Mouse (Mus musculus): ENCODE data around the gene Cep78. TPM values are rescaled to one million over a fixed set of nuclear protein-coding genes. Genes with fewer than 3 reads are reported as not detected.
A peak's percentile ranks its signal among the peaks of the same experiment; 100 is the strongest.

Gene Cep78
- total RNA-seq, 2 experiments from 2014 or later: 6.6 to 7.6 TPM

DNA sequence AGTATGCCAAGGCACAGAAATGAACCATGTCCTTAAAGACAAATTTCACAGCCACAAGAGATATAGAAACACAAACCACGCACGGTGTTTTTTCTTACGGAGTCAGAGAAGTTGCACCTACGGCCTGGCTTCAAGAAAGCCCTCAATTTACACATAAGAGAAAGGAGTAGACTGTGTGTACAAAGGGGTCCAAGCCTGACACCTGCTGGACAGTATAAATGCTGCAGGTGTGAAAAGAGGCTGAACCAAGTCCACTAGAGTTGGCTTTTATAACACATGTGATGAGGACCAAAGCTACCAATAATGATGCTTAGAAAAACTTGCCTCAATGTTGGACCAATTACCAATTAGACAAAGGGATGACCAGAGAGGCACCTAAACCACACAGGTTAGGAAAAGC lies 2.9 kb downstream of the Cep78 start:
- DNase-seq (ENCODE audit: low spot score in 2 of 2): peak in 1 of 2 experiments; percentile 30

GRCm38 (mm10) chr19:15973365-15973764 lies 11.4 kb downstream of the Cep78 start:
- DNase-seq (ENCODE audit: low spot score in 2 of 2): no peak

GRCm38 (mm10) chr19:15965082-15965481 lies 19.7 kb downstream of the Cep78 start:
- peak in 1 of 2 experiments; percentile 26 for DNase-seq (ENCODE audit: low spot score in 2 of 2)

GRCm38 (mm10) chr19:15964533-15964932 lies 20.3 kb downstream of the Cep78 start:
- DNase-seq (ENCODE audit: low spot score in 2 of 2): no peak

- DNase-seq (ENCODE audit: low spot score in 2 of 2): no peak
These were observed 21.6 kb downstream of the Cep78 start for GRCm38 (mm10) chr19:15963011-15963695.

DNA sequence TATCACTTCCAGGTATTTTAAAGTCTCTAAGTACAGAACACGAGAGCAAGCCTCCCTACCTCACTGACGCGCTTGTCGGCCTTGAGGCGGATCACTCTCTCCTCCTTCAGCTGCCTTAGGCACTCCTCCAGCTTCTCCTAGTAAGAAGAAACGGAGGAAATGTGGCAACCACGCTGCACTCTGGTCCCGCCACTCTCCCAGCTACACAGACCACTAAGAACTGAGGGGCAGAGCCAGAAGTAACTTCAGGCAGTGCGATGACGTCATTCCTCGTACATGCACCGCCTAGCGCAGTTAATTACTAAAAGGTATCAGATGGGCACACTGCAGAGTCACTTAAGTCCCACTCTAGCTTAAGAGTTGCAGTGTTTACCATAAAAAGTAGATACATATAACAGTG lies 22.5 kb downstream of the Cep78 start:
- no peak for DNase-seq (ENCODE audit: low spot score in 2 of 2)

- no peak for DNase-seq (ENCODE audit: low spot score in 2 of 2)
These were observed 34.6 kb downstream of the Cep78 start for GRCm38 (mm10) chr19:15950225-15950624.

- DNase-seq (ENCODE audit: low spot score in 2 of 2): no peak
These were observed 35.9 kb downstream of the Cep78 start for GRCm38 (mm10) chr19:15948867-15949266.

DNA sequence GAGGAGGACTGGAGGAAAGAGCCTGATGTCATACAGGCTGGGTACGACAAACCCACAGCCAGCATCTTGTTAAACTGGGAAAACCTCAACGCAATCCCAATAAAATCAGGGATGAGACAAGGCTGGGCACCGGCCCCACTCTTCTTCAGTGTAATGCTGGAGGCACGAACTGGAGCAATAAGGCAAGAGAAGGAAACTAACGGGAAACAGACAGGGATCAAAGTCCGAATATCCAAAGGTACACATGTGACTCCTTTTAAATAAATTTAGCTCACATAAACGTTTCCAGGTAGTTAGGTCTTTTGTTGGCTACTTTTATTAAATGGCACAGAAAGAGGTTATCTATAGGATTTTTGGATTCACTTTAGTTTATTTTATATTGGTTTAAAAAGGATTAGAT lies 36.4 kb downstream of the Cep78 start:
- DNase-seq (ENCODE audit: low spot score in 2 of 2): no peak

- no peak for DNase-seq (ENCODE audit: low spot score in 2 of 2)
These were observed 37.6 kb downstream of the Cep78 start, which contains the start of gene Psat1 for GRCm38 (mm10) chr19:15947237-15947636. TSS of gene Psat1 (minus strand) at chr19:15947337.

DNA sequence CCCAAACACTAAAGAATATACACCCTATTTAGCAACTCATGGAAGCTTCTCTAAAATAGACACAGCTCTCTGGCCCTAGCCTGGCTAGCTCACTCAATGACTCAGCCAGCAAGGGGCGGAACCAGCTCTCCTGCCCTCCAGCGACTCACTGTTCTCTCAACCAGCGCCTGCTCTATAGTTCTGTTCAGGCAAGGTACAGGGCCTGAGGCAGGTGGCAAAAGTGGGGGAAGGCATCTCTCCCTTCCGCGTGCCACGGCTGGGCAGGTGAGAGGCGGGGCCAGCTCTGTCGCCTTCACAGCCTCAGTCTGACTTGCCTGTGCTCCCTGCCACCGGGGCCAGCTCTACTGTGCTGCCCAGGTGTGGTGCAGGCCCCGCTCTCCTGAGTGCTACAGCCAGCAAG lies 38.1 kb downstream of the Cep78 start:
- no peak for DNase-seq (ENCODE audit: low spot score in 2 of 2)

- DNase-seq (ENCODE audit: low spot score in 2 of 2): no peak
These were observed 41.7 kb downstream of the Cep78 start for GRCm38 (mm10) chr19:15943117-15943423.

DNA sequence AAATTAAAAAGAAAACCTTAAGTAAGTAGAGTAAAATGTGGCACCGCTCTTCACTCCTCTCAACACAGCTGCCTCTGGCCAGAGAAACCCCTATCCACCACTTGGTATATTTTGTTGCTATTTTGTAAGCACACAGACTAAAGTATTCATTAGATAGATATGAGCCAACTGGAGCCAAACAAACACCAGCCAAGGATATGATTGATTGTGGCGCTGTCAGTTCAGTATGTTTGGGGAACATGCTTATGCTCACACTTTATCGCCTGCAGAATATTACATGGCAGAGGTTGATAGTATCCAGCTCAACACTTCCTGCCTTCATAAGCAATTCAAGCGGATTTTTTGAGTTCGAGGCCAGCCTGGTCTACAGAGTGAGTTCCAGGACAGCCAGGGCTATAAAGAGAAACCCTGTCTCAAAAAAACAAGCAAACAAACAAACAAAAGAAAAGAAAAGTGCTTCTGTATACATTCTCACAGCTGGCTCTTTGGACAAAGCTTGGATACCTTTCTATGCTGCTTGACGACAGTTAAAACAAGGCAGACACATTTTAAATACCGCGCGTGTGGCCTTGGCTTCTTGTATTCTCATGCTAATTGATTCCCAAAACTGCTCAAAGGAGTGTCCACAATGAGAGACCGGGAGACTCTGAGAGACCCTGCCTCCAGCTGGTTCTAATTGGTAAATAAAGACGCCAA lies 42.2 kb downstream of the Cep78 start:
- DNase-seq (ENCODE audit: low spot score in 2 of 2): no peak

GRCm38 (mm10) chr19:15941399-15941798 lies 43.4 kb downstream of the Cep78 start:
- no peak for DNase-seq (ENCODE audit: low spot score in 2 of 2)

DNA sequence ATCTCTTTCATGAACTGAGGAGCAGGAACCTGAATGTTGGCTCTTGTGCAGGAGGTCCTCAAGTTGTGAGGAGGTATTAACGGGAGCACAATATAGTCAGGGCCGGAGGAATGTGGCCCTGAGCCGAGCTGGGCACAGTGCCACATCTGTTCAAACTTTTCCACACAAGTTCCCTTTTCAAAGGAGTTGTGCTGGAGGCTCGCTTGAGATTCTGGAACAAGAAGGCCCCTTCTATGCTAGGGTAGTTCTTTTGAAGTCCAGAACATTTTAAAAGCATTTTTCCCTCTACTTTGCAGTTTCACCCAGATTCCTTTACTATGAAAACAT lies 59.1 kb downstream of the Cep78 start:
- DNase-seq (ENCODE audit: low spot score in 2 of 2): peak; percentile 59 to 74

GRCm38 (mm10) chr19:15924866-15925718 lies 59.7 kb downstream of the Cep78 start:
- DNase-seq (ENCODE audit: low spot score in 2 of 2): peak; percentile 68 to 87

DNA sequence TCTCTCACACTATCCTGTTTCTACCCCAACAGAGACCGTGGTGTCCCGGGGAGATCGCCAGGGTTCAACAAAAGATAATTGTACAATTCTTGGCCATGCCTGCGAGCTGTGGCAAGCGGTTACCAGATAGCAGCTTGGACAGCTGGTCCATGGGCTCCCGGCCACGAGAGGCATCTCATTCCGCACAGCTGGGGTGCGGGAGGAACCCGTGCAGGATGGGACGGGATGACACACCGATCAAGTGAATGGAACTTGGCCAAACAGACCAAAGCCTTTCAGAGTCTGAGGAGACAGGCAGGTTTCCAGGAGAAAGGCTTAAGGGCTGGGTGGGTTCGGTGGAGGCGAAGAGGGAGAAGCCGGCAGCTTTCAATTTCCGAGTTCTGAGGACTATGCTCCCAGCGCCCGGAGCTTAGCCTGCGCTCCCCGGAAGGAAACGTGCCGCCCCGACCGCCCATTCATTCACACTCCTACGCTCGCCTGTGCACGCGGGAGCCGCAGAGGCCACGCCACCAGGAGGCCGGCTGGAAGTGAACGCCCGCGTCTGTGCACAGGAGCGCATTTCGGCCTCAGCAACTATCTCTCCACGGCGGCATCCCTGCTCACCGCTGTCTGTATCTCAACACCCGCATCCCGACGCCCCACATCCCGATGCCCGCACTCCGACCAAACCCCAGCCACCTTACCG lies 60.5 kb downstream of the Cep78 start:
- DNase-seq (ENCODE audit: low spot score in 2 of 2): peak; percentile 36 to 77

DNA sequence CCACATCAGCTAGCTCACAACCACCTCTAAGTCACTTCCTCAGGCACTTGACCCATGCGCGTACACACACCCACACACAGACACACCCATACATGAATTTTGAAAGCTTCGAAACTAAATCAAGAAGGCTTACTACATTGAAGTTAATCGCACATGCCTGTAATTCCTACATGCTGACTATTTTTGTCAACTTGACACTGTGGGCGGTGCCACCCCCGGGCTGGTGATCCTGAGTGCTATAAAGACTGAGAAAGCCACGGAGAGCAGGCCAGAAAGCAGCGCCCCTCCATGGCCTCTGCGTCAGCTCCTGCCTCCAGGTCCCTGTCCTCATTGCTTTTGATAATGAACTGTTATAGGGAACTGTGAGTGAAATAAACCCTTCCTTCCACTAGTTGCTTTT lies 61.4 kb downstream of the Cep78 start:
- peak in 1 of 2 experiments; percentile 31 for DNase-seq (ENCODE audit: low spot score in 2 of 2)

- no peak for DNase-seq (ENCODE audit: low spot score in 2 of 2)
These were observed 65.5 kb downstream of the Cep78 start for GRCm38 (mm10) chr19:15919336-15919735.

- DNase-seq (ENCODE audit: low spot score in 2 of 2): no peak
These were observed 66.7 kb downstream of the Cep78 start for GRCm38 (mm10) chr19:15918111-15918510.

DNA sequence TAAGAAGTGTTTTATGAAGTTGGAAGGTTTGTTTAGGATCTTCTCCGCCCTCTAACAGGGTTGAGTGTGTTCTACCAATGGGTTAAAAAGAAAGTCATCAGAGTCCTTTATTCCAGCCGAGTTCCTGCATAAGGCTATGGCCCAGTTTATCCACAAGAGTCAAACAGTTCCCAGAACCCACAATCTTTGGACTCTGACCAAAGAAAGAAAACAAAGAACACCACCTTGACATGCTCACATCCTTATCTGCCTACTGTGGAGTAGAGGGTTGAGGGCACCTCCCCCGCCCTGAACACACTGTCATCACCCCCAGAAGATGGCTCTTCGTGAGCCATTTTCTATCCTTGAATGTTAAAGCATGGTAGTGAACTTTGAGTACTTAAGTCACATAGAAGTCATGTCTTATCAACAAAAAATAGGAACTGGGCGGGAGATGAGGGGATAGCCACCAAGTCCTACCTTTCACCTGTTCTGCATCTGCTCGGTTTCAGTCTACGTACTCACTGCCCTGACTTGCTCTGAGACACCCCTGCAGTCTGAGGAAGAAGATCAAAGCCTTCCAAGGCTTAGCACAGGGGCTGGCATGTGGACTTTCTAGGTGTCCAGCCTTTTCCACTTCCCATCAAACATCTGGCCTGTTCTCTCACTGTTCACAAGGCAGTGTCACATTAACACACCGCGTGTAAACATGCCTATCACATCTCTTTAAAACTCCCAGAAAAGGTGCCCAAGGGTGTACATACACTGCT lies 71.4 kb downstream of the Cep78 start:
- no peak for DNase-seq (ENCODE audit: low spot score in 2 of 2)

Measured in gastrocnemius, postnatal 4 days (tissue).